Mouse (Mus musculus) olfactory bulb, adult 2 months (tissue): Measurements from ENCODE around the gene Nid1.
"Not testable (repeated sequence)": the region's sequence is repeated elsewhere in the genome, so short reads cannot be mapped to it uniquely, and the experiment has no call there.

Experiments
- CTCF ChIP-seq: fragments of 200-500 bp; IDR thresholded peaks from 2 replicates; pipeline ENCODE4 v1.5.1; 2012; ENCODE audit warnings: low read depth, mild to moderate bottlenecking, low read length, moderate library complexity; ENCODE audit not compliant: insufficient read depth
- POLR2A ChIP-seq: fragments of 200-500 bp; IDR thresholded peaks from 2 replicates; pipeline ENCODE4 v1.6.1; 2012; ENCODE audit warnings: mild to moderate bottlenecking, low read depth, low read length, moderate library complexity; ENCODE audit not compliant: insufficient read depth

GRCm38 (mm10) chr13:13403839-13404238, 33.5 kb upstream of the Nid1 start:
- TF ChIP-seq CTCF, POLR2A: not testable (repeated sequence)
